Mouse (Mus musculus) heart, postnatal 10 days (tissue): ENCODE measurements around the gene Crebrf. TPM values are rescaled to one million over a fixed set of nuclear protein-coding genes. Genes with fewer than 3 reads are reported as not detected.

Source experiments
- DNase-seq, 2 experiments: peaks; one replicate each; pipeline ENCODE4 v3.0.0; 2021
- intact Hi-C: fragments of 180-260 bp; cut with DNase I; formaldehyde crosslinking; loops from one replicate; pipeline ENCODE4 v1.15.1; 2025
- total RNA-seq, 2 experiments: library from RNA; stranded (reverse); gene quantifications; 2 replicates each; pipeline ENCODE4 v1.2.3; 2021

Crebrf gene
- total RNA-seq, 2 experiments from 2014 or later = 31.8 to 36.0 TPM

GRCm38 (mm10) chr17:26703671-26704070, 11.8 kb upstream of the Crebrf start:
- DNase-seq = no peak
- intact Hi-C loops = no loop called here

- peak in 1 of 2 experiments; percentile 34 for DNase-seq
- intact Hi-C loops = no loop called here
Measured at GRCm38 (mm10) chr17:26705463-26706359, 9.7 kb upstream of the Crebrf start.

- DNase-seq = no peak
- intact Hi-C loops = no loop called here
Measured at GRCm38 (mm10) chr17:26707066-26707465, 8.4 kb upstream of the Crebrf start.

- intact Hi-C loops = no loop called here
- DNase-seq = no peak
Measured at GRCm38 (mm10) chr17:26708499-26708898, 7.0 kb upstream of the Crebrf start.

GRCm38 (mm10) chr17:26708993-26709590, 6.4 kb upstream of the Crebrf start:
- intact Hi-C loops = no loop called here
- no peak for DNase-seq

- intact Hi-C loops = loop anchor here (5.0 kb wide), 1 partner anchor 48 kb away; the partner anchor contains the start of gene Atp6v0e
- no peak for DNase-seq
Measured at GRCm38 (mm10) chr17:26710049-26710448, 5.4 kb upstream of the Crebrf start.

- DNase-seq = peak; percentile 95 to 97
- intact Hi-C loops = loop anchor here (5.0 kb wide), 2 partner anchors 39 to 254 kb away; no protein-coding TSS in a partner anchor
Measured at GRCm38 (mm10) chr17:26715916-26716717, 667 bp downstream of the Crebrf start.

- DNase-seq = no peak
- intact Hi-C loops = loop anchor here (5.0 kb wide), 2 partner anchors 41 to 256 kb away; no protein-coding TSS in a partner anchor
Measured at GRCm38 (mm10) chr17:26717868-26718267, 2.4 kb downstream of the Crebrf start.

GRCm38 (mm10) chr17:26719405-26719804, 4.0 kb downstream of the Crebrf start:
- intact Hi-C loops = loop anchor here (5.0 kb wide), 2 partner anchors 42 to 257 kb away; no protein-coding TSS in a partner anchor
- DNase-seq = no peak

- intact Hi-C loops = no loop called here
- no peak for DNase-seq
Measured at GRCm38 (mm10) chr17:26721802-26722201, 6.4 kb downstream of the Crebrf start.

GRCm38 (mm10) chr17:26724790-26725189, 9.3 kb downstream of the Crebrf start:
- no peak for DNase-seq
- intact Hi-C loops = no loop called here

GRCm38 (mm10) chr17:26726674-26727073, 11.2 kb downstream of the Crebrf start:
- intact Hi-C loops = no loop called here
- no peak for DNase-seq

GRCm38 (mm10) chr17:26727110-26727755, 11.8 kb downstream of the Crebrf start:
- intact Hi-C loops = no loop called here
- peak in 1 of 2 experiments; percentile 30 for DNase-seq

- intact Hi-C loops = no loop called here
Measured at GRCm38 (mm10) chr17:26742581-26742980, 27.1 kb downstream of the Crebrf start.

GRCm38 (mm10) chr17:26743294-26743693, 27.8 kb downstream of the Crebrf start:
- intact Hi-C loops = no loop called here
- DNase-seq = no peak

More at GRCm38 (mm10) chr17:26742581-26742980, 27.1 kb downstream of the Crebrf start:
- DNase-seq = no peak

GRCm38 (mm10) chr17:26749975-26750374, 34.5 kb downstream of the Crebrf start:
- no peak for DNase-seq
- intact Hi-C loops = loop anchor here (5.0 kb wide), 1 partner anchor 67 kb away; no protein-coding TSS in a partner anchor

- no peak for DNase-seq
- intact Hi-C loops = no loop called here
Measured at GRCm38 (mm10) chr17:26752297-26752696, 36.8 kb downstream of the Crebrf start.

GRCm38 (mm10) chr17:26753476-26753875, 38.0 kb downstream of the Crebrf start:
- intact Hi-C loops = no loop called here
- DNase-seq = no peak

- DNase-seq = no peak
- intact Hi-C loops = no loop called here
Measured at GRCm38 (mm10) chr17:26767100-26767753, 51.8 kb downstream of the Crebrf start.

- DNase-seq = no peak
- intact Hi-C loops = no loop called here
Measured at GRCm38 (mm10) chr17:26767754-26768124, 52.3 kb downstream of the Crebrf start.
